Mouse (Mus musculus) neural tube, embryonic 14.5 days (tissue): ENCODE measurements around the gene Padi6. TPM values are rescaled to one million over a fixed set of nuclear protein-coding genes. Genes with fewer than 3 reads are reported as not detected.

ENCODE experiments used
- microRNA-seq: library from miRNA; unstranded; fragments of <30 nt; microRNA quantifications from one replicate; pipeline ENCODE4, GENCODE M21; 2016
- polyA plus RNA-seq: library from polyadenylated mRNA; unstranded; fragments of >200 nt; fragmentation: Nextera tagmentation; extraction: Ambion mirVana; gene quantifications from 2 replicates; pipeline ENCODE4 v1.2.1, GENCODE M21; 2014

Gene Padi6
- polyA plus RNA-seq, 1 experiment from 2014 or later = 0.08 TPM

Small RNA genes within 50 kb of the gene (microRNA-seq; reads per million reads assigned to microRNA genes)
- gene Gm23045 (not detected), gene Gm25951 (not detected)

Other genes with a start within 250 kb of the Padi6 start
- 18.8 and 24.4 TPM in 2 replicates for gene Arhgef10l, start 76.6 kb downstream of the Padi6 start, polyA plus RNA-seq
- gene Rcc2, start 42.1 kb downstream of the Padi6 start, polyA plus RNA-seq = 9.2 and 11.8 TPM in 2 replicates
- 0.16 and 0.26 TPM in 2 replicates for gene Padi4, start 31.6 kb upstream of the Padi6 start, polyA plus RNA-seq
- not detected in 2 replicates for gene Padi3, start 68.0 kb upstream of the Padi6 start, polyA plus RNA-seq
- gene Padi1, start 103.1 kb upstream of the Padi6 start, polyA plus RNA-seq = 0.12 TPM in 1 of 2 replicates, not detected in the other
- 0.95 and 2.3 TPM in 2 replicates for gene Padi2, start 163.7 kb upstream of the Padi6 start, polyA plus RNA-seq
- 469 and 520 TPM in 2 replicates for gene Sdhb, start 218.6 kb upstream of the Padi6 start, polyA plus RNA-seq
- gene Atp13a2, start 244.2 kb upstream of the Padi6 start, polyA plus RNA-seq = 155 and 160 TPM in 2 replicates